Mouse (Mus musculus) thymus, adult 2 months (tissue): Measurements from ENCODE around the gene Fgf15. TPM values are rescaled to one million over a fixed set of nuclear protein-coding genes. Genes with fewer than 3 reads are reported as not detected.
A peak's percentile ranks its signal among the peaks of the same experiment; 100 is the strongest.

Source experiments
- DNase-seq: peaks from one replicate; pipeline ENCODE4 v3.0.0; 2021
- H3K27ac ChIP-seq: fragments of 200-500 bp; 2 replicates; pipeline ENCODE4 v1.5.1; 2012; ENCODE audit warnings: low read length, control low read depth; ENCODE audit not compliant: control insufficient read depth, insufficient read depth
- H3K27me3 ChIP-seq: fragments of 200-500 bp; 2 replicates; pipeline ENCODE4 v1.6.1; 2012; ENCODE audit warnings: mild to moderate bottlenecking, low read length, moderate library complexity, mixed read lengths; ENCODE audit not compliant: control insufficient read depth, insufficient read depth
- H3K36me3 ChIP-seq: fragments of 200-500 bp; 2 replicates; pipeline ENCODE4 v1.6.1; 2012; ENCODE audit warnings: mild to moderate bottlenecking, low read length, moderate library complexity; ENCODE audit not compliant: control insufficient read depth, insufficient read depth
- H3K4me1 ChIP-seq: fragments of 200-500 bp; replicated peaks from 2 replicates; pipeline ENCODE4 v1.6.1; 2012; ENCODE audit warnings: low read length; ENCODE audit not compliant: control insufficient read depth, insufficient read depth
- H3K4me3 ChIP-seq: fragments of 200-500 bp; 2 replicates; pipeline ENCODE4 v1.5.1; 2012; ENCODE audit warnings: mild to moderate bottlenecking, low read length, control low read depth, moderate library complexity; ENCODE audit not compliant: control insufficient read depth, insufficient read depth
- CTCF ChIP-seq: fragments of 200-500 bp; IDR thresholded peaks from 2 replicates; pipeline ENCODE4 v1.5.1; 2012; ENCODE audit warnings: mild to moderate bottlenecking, control low read depth, low read length, moderate library complexity, borderline replicate concordance; ENCODE audit not compliant: control insufficient read depth, poor library complexity, insufficient read depth; ENCODE audit errors: extremely low read depth
- POLR2A ChIP-seq: fragments of 200-500 bp; IDR thresholded peaks from 2 replicates; pipeline ENCODE4 v1.6.1; 2012; ENCODE audit warnings: mild to moderate bottlenecking, low read length, control low read depth, moderate library complexity; ENCODE audit not compliant: control insufficient read depth, poor library complexity, insufficient read depth; ENCODE audit errors: extremely low read depth
- WGBS: fragments of 180-500 bp; shearing (Covaris S2); methylation state at CpG from one replicate; pipeline ENCODE4 v1.1.7; 2018; 5-methylcytosine and 5-hydroxymethylcytosine counted together
- polyA plus RNA-seq: library from polyadenylated mRNA; depleted of rRNA; stranded (reverse); fragments of >200 nt; gene quantifications from 2 replicates; pipeline ENCODE4 v1.2.3, GENCODE M21; 2012

The Fgf15 gene
- polyA plus RNA-seq, 1 experiment: 0.42 TPM

DNA sequence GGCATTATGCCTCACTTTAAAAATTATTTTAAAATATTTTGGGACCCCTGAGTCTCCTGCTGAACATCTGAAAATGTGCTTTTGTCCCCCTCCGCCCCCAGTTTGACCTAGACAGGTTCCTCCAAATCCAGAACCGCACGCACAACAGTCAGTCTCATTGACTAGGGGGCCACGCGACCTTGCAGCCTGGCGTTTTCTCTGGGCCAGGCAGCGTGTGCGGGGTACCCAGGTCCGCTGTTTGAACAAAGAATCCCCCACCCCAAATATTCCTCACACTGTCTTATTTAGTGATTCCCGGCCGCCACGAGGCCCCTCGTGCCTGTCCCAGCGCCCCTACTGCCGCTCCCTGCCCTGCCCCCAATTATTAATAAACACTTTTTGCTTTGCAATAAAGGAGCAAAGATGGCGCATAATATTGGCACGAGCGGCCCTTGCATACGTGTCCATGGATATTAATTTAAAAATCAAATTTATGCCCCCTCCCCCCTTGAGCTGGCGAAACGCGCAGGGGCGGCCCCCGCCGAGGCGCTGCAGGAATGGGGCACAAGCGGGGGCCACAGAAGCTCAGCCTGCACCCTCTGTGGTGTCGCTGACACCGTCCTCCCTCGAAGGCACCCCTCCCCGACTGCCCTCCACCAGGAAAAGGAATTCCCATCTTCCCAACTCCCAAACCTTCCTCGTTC is 42.5 kb downstream of the Fgf15 start:
- Histone ChIP-seq H3K36me3 (no peaks in the 10 kb centered on the region), H3K4me1 (peaks cover 20% of the 10 kb centered on the region), H3K27ac (no peak overlapping the region), H3K4me3 (peak overlapping the region; percentile 22), H3K27me3 (peaks cover 19% of the 10 kb centered on the region)
- no peak for DNase-seq
- TF ChIP-seq POLR2A (no peak), CTCF (no peak)
- under 1% methylated on average over 32 of the region's 32 CpGs for WGBS

DNA sequence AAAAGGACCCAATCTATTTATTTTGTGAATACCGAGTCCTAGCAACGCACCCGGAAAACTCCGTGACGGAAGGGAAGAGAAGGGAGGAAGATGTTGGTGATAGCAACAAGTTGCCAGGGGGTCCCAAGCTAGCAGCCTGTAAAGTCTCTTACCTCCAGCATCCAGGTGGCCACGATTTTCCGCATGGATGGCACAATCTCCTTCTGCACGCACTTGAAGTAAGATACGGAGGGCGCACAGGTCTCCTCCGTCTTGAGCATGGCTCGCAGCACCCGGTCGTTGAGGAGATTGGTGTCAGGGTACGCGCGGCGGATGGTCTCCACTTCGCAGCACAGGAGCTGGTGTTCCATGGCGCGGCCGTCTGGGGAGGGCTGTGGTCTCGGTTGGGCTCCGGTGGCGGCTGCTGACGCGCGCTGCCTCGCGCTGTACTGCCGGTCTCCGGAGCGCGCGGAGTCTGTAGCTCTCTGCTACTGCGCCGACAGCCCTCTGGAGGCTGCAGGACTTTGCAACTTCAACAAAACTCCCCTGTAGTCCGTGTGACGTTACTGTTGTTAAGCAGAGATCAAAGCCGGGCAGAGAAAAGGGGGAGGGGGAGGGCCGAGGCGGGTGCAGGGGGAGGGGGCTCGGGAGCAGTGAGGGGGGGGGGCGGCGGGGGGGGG is 43.1 kb downstream of the Fgf15 start, which contains the start of gene Ccnd1:
Gene Ccnd1, minus strand, starts transcription at position 582 of the 659 bp plus-strand sequence.
- WGBS: under 1% methylated on average over 40 of the region's 45 CpGs
- Histone ChIP-seq H3K27me3 (peaks cover 19% of the 10 kb centered on the region), H3K27ac (no peak within 1 kb of the TSS), H3K4me1 (peaks cover 20% of the 10 kb centered on the region), H3K36me3 (no peaks in the 10 kb centered on the region), H3K4me3 (peak within 1 kb of the TSS; percentile 22)
- DNase-seq: no peak
- TF ChIP-seq CTCF: no peak

DNA sequence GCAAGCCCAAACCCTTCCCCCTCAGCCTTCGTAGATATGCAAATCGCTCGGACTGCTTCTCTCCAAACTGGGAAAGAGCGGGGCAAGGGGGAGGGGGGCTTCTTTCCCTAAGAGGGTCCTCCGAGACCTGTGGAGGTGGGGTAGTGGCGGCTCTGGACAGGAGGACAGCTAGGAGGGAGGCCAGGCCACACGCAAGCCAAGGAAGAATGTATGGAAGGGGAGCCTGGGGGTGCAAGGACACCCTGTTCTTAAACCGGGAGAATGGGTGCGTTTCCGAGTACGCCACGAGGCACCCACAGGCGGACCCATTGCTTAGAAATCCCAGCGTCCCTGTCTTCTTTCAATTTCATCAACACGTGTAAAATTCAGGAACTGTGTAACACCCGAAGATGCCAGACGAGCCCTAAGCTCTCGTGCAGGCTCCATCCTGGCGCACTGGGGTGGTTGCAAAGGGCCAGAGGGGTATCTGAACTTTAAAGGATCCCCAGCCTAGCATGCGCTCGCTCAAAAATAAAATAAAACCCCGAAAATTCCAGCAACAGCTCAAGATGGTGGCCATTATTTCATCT is 43.8 kb downstream of the Fgf15 start:
- Histone ChIP-seq H3K4me3 (no peak overlapping the region), H3K4me1 (peaks cover 20% of the 10 kb centered on the region), H3K36me3 (no peaks in the 10 kb centered on the region), H3K27ac (no peak overlapping the region), H3K27me3 (peaks cover 19% of the 10 kb centered on the region)
- WGBS: 2% methylated on average over 22 of the region's 22 CpGs
- TF ChIP-seq CTCF: no peak
- no peak for TF ChIP-seq POLR2A
- no peak for DNase-seq

DNA sequence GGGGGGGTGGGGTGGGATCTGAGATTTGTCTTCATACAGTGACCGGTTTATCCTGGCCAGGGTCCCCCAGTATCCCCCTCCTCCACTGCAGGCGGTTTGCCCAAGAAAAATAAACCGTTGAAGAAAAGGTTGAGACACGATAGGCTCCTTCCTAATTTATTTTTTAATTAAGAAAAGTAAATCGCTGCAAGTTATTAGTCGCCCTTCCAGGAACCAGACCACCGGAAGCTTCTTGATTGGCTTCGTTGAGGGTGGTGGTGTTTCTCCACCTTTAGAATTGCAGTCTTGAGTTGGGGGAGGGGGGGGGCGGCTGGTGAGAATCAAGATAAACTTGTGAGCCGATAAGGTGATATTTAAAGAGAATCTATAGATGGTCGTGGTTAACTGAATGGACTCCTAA is 44.3 kb downstream of the Fgf15 start:
- 2% methylated on average over 11 of the region's 11 CpGs for WGBS
- peaks cover 20% of the 10 kb centered on the region for H3K4me1 ChIP-seq
- no peak for DNase-seq
- no peak overlapping the region for H3K4me3 ChIP-seq
- H3K27me3 ChIP-seq: peaks cover 19% of the 10 kb centered on the region
- TF ChIP-seq CTCF (no peak), POLR2A (no peak)
- H3K36me3 ChIP-seq: no peaks in the 10 kb centered on the region
- H3K27ac ChIP-seq: no peak overlapping the region

DNA sequence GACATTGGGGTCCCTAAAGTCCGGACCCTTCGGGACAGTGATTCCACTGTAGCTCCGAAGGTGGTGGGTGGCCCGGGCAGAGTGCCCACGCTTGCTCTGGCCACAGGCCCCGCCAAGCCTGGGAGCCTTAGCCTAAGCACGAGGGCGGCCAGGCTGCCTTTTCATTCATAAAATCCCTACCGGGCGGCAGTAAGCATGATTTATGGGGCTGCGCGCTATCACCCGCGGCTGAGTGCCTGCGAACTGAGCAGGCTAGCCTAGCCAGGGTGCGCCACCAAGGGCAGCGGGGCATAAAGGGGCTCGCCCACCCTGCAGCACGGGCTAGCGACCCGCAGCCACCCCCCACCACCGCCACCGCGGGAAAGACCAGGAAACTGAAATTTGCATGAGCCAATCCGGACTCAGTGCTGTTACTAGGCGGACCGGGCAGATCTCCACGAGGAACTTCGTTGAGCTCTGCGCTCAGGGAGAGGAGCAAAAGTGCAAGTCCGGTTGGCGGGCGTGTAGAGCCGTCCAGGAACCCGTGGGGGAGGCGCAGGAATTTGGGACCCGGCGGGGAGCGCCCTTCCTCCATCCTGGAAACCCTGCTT is 45.0 kb downstream of the Fgf15 start:
- DNase-seq: peak; percentile 48
- peak overlapping the region; percentile 31 for H3K4me3 ChIP-seq
- peaks cover 19% of the 10 kb centered on the region for H3K27me3 ChIP-seq
- TF ChIP-seq CTCF: no peak
- TF ChIP-seq POLR2A: no peak
- H3K4me1 ChIP-seq: peaks cover 20% of the 10 kb centered on the region
- no peaks in the 10 kb centered on the region for H3K36me3 ChIP-seq
- no peak overlapping the region for H3K27ac ChIP-seq
- WGBS: under 1% methylated on average over 39 of the region's 39 CpGs

DNA sequence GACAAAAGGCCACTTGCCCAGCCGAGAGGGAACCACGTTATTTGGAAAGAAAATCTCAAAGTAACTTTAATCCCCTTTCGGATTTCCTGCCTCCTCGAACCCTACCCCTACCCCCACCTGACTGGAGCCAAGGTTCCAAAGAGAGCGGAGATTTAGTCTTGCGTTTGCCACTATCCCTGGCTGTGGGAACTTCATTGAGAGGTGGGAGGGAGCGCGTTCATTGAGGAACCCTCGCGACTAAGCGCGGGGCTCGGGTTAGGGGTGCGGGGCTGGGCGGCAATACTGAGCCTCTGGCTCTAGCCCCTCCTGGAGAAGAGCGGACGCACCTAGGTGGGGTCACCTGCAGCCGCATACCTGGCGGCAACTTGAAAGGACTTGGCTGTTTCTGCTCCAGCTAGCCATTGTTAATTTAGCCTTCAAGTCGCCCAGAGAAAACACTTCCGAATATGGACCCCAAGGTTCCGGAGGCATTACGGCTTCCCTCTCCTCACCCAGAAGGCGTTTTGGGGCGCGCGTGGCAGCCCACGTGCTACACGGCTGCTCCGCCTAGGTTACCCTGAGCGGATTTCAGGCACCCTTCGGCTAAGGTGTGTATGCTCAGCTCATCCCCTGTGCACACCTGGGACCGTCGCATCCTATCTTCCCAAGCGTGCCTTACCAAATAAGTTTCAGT is 45.9 kb downstream of the Fgf15 start:
- no peaks in the 10 kb centered on the region for H3K36me3 ChIP-seq
- peaks cover 20% of the 10 kb centered on the region for H3K4me1 ChIP-seq
- H3K27ac ChIP-seq: no peak overlapping the region
- WGBS: 3% methylated on average over 35 of the region's 35 CpGs
- no peak for DNase-seq
- H3K4me3 ChIP-seq: no peak overlapping the region
- H3K27me3 ChIP-seq: peaks cover 19% of the 10 kb centered on the region
- TF ChIP-seq CTCF (no peak), POLR2A (no peak)
